Mouse (Mus musculus) ZHBTc4 (cell line): Measurements from ENCODE around the gene Jmjd6.

Experiments
- DNase-seq: peaks from one replicate; pipeline ENCODE4 v3.0.0-alpha.2; 2011; ENCODE audit warnings: low read depth, low spot score

The Jmjd6 gene

GRCm38 (mm10) chr11:116843261-116844233, at the start of gene Jmjd6, which contains the start of gene Mettl23:
TSS of gene Jmjd6 (minus strand) at chr11:116843449.
TSS of gene Mettl23 (plus strand) at chr11:116843278.
- peak; percentile 99 for DNase-seq

- no peak for DNase-seq
Measured at GRCm38 (mm10) chr11:116887136-116887535, 43.9 kb upstream of the Jmjd6 start.

GRCm38 (mm10) chr11:116885275-116886151, 42.3 kb upstream of the Jmjd6 start:
- DNase-seq = peak; percentile 95

- DNase-seq = no peak
Measured at GRCm38 (mm10) chr11:116884061-116884460, 40.8 kb upstream of the Jmjd6 start.

GRCm38 (mm10) chr11:116882446-116882845, 39.2 kb upstream of the Jmjd6 start:
- DNase-seq = peak; percentile 69

- DNase-seq = no peak
Measured at GRCm38 (mm10) chr11:116881440-116881839, 38.2 kb upstream of the Jmjd6 start.

- peak; percentile 82 for DNase-seq
Measured at GRCm38 (mm10) chr11:116880839-116881238, 37.6 kb upstream of the Jmjd6 start.

GRCm38 (mm10) chr11:116878454-116878853, 35.2 kb upstream of the Jmjd6 start:
- DNase-seq = no peak

GRCm38 (mm10) chr11:116873987-116874386, 30.7 kb upstream of the Jmjd6 start:
- DNase-seq = no peak

GRCm38 (mm10) chr11:116871538-116871937, 28.3 kb upstream of the Jmjd6 start:
- no peak for DNase-seq

GRCm38 (mm10) chr11:116869641-116870040, 26.4 kb upstream of the Jmjd6 start:
- DNase-seq = no peak

- DNase-seq = no peak
Measured at GRCm38 (mm10) chr11:116869223-116869622, 26.0 kb upstream of the Jmjd6 start.

- no peak for DNase-seq
Measured at GRCm38 (mm10) chr11:116868129-116868528, 24.9 kb upstream of the Jmjd6 start.

- peak; percentile 75 for DNase-seq
Measured at GRCm38 (mm10) chr11:116865945-116866585, 22.8 kb upstream of the Jmjd6 start.

- peak; percentile 35 for DNase-seq
Measured at GRCm38 (mm10) chr11:116864444-116864843, 21.2 kb upstream of the Jmjd6 start.

- no peak for DNase-seq
Measured at GRCm38 (mm10) chr11:116857183-116857850, 14.1 kb upstream of the Jmjd6 start.

GRCm38 (mm10) chr11:116854279-116854678, 11.0 kb upstream of the Jmjd6 start:
- DNase-seq = no peak

- peak; percentile 98 for DNase-seq
Measured at GRCm38 (mm10) chr11:116853512-116853928, 10.3 kb upstream of the Jmjd6 start.

GRCm38 (mm10) chr11:116852891-116853511, 9.8 kb upstream of the Jmjd6 start, which contains the start of gene Srsf2:
TSS of gene Srsf2 (minus strand) at chr11:116853094.
- peak; percentile 95 for DNase-seq

- DNase-seq = no peak
Measured at GRCm38 (mm10) chr11:116852291-116852890, 9.1 kb upstream of the Jmjd6 start, which contains the start of gene Mfsd11. TSS of gene Mfsd11 (plus strand) at chr11:116852440.
